Mouse (Mus musculus) layer of hippocampus, adult 9-10 months (tissue): ENCODE results near the gene Emp3.
"Not testable (repeated sequence)": the region's sequence is repeated elsewhere in the genome, so short reads cannot be mapped to it uniquely, and the experiment has no call there.

Source experiments
- DNase-seq: peaks from one replicate; pipeline ENCODE4 v3.0.0; 2022; ENCODE audit warnings: low spot score

Emp3 gene

DNA sequence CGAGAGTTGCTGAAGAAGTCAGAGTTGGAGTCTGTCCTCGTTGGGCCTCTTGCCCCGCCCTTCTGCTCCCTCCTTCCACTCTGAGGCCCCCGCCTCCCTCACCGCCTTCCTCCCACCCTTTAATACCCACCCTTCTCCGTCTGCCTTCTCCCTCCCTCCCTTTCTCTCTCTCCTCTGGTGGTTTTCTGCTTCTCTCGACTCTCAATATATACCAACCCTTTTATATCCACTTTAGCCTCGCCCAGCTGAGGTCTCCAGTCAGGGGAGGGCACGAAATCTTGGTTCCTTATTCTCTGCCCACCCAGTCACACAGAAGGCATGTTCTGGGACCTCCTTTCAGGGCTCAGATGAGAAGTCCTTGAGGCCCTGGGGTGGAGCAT lies at the start of gene Emp3:
Gene Emp3, minus strand, starts transcription at position 163 of the 380 bp plus-strand sequence.
- no peak for DNase-seq

DNA sequence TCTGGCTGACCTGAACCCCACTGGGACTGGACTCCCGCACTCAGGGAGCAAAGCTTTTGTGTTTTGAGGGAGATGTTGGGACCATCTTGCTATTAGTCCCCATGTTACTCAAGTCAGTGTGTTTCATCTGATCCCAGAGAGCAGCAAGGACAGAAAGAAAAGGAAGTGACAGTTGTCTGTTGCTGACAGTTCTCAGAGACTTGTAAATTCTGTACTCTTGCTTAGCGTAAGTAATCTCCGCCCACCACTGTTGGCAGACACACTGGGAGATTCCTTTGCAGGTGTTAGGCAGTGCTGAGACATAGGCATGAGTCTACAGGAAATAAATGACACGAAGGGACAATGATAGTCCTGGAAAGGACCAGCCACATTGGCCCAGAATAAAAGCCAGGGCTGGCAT lies 35.4 kb upstream of the Emp3 start:
- no peak for DNase-seq

GRCm38 (mm10) chr7:45949061-45949460 lies 27.9 kb upstream of the Emp3 start:
- DNase-seq = no peak

DNA sequence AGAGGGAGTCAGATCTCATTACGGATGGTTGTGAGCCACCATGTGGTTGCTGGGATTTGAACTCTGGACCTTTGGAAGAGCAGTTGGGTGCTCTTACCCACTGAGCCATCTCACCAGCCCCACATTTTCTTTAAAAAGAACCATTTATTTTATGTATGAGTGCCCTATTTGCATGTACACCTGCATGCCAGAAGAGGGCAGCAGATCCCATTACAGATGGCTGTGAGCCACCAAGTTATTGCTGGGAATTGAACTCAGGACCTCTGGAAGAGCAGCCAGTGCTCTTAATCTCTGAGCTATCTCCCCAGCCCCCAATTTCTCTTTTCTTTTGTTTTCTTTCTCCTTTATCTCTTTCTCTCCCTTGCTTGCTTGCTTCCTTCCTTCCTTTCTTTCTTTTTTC lies 22.1 kb upstream of the Emp3 start:
- not testable (repeated sequence) for DNase-seq

GRCm38 (mm10) chr7:45941986-45942385 lies 20.8 kb upstream of the Emp3 start:
- DNase-seq = no peak

DNA sequence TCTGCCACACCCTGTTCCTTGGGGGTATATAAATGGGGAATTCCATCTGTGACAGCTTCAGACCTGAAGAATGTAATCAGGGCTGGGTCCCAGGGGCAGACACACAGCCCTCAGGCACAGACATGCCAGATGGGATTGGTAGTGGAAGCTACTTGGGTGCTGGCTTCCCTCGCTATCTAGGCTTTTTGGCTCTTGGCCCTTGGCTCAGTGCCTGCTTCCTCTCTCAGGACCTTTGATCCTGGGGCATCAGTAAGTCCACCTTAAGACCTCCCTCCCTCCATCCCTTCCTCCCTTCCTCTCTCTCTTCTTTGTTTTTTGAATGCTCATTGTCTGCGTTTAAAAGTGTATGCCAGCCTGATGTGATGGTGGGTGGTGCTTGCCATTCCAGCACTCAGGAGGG lies 18.6 kb upstream of the Emp3 start:
- no peak for DNase-seq

DNA sequence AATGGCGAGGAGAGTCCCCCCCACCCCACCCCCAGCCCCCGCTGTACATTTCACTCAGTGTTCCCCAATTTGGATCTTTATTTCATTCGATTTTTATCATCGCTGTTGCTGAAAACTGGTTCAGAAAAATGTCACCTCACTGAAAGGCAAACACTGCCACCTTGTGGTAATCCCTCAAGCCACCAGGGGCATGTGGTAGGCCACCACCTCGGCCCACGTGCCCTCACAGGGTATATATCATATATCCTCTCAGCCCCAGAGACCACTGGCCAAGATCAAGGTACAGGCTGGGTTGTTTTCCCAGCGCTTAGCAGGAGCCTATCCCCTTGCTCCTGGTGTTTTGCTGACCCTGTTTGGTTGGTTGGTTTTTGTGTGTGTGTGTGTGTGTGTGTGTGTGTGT lies 13.9 kb upstream of the Emp3 start:
- DNase-seq = no peak

- not testable (repeated sequence) for DNase-seq
Observed at GRCm38 (mm10) chr7:45933766-45934165, 12.6 kb upstream of the Emp3 start.

GRCm38 (mm10) chr7:45929688-45930087 lies 8.5 kb upstream of the Emp3 start:
- DNase-seq = no peak

DNA sequence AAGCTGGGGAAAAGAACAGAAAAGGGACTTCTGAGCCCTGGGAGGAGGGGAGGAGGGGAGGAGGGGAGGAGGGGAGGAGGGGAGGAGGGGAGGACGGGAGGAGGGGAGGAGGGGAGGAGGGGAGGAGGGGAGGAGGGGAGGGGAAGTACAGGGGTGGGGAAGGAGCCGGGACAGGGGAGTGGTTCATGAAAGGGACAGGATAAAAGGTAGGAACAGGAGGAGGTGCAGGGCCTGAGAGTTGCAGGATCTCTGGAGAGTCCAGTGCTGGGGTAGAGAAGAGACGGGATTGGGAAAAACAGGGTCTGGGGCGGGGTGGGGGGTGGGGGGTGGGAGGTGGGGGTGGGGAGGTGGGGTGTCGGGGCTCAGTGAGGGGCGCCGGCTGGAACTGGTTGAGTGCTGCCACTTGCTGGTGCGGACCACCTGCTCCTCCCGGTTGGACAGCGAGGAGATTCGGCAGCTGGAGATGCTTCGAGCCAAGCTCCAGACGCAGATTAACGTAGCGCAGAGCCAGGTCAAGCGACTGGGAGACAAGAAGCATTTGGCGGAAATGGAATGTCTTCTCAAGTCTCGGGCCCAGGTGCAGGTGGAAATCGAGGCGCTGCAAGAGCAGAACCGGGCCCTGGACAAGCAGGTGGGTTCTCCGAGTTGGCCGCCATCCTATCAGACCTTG lies 7.6 kb upstream of the Emp3 start:
- DNase-seq = no peak

DNA sequence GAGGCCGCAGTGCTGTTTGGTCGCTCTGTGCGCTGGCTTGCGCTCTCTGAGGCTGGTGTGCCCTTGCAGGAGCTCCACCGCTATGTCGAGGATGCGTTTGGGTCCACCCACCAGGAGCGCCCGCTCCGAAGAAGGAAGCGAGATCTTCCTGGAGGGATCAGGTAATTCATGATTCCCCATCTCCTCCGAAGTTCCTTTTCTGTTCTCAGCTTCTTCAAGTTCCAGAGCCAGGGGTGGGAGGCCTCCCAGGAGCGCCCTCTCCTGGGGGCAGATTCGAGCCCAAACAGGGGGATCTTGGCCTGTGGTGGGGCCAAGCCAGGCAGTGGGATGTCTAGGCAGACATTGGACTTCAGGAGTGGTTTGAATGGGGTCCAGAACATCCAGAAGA lies 3.2 kb upstream of the Emp3 start:
- no peak for DNase-seq

DNA sequence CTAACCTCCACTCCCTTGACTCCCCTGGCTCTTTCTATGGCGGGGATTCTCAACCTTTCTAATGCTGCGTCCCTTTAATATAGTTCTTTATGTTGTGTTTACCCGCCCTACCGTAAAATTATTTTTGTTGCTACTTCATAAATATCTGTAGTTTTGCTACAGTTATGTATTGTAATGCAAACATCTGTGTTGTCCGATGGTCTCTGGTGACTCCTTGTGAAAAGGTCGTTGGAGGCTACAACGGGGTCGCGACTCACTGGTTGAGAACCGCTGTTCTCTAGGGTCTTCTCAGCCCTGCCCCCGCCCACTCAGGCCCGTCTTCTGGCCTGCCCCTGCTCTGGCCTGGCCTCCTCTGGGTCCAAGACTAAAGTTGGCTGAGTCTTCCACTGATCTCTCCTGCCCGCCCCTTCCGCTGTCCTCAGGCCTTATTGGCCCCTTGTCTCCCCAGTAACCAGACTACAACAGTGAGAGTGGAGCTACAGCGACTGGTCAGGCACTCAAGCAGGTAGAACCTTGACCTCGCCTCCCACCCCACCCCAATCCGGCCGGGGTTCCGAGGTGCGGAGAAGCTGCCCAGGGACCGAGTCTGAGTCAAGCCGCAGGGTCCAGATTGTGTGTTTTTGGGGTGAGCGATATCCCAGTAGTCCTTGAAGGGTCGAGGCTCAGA lies 2.7 kb upstream of the Emp3 start, which contains the start of gene Ccdc114:
Gene Ccdc114, plus strand, starts transcription at position 311 of the 667 bp plus-strand sequence.
- no peak for DNase-seq

DNA sequence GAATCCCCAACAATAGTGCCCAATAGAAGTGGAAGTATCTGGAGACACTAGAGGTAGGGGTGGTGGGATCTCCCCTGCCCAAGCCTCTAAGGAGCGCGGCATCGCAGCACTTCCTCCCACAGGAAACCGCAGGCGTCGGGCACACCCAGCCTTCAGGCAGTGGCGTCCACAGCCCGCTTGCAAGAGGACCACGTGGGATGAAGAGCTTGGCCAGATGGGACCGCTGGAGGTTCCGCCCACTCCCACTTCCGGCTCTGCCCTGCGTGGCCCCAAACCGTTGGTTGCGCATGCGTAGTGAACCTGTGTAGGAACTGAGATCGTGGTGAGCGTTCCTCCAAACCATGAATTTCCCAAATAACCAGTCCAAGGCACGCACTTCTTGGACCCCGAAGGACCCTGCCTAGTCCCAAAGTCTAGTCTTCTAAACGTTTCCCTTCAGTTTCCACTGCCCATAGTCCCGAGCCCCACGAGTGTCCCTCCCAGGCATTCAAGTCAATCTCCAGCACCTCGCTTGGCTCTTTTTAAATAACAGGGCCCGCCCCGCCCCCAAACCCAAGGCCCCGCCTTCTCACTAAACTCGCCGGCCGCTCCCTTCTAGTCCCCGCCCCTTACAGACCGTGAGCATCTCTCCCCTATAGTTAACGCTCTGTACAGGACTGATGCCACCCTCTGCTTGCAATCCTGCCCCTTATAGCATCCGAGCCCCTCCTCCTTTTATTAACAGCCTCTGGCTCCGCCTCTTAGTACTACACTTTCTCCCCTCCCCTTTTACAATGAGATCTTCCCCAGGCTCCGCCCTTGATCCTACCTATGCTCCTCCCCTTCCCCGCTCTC lies 1.9 kb upstream of the Emp3 start:
- peak; percentile 93 for DNase-seq

GRCm38 (mm10) chr7:45921950-45922600 lies 871 bp upstream of the Emp3 start:
- no peak for DNase-seq

DNA sequence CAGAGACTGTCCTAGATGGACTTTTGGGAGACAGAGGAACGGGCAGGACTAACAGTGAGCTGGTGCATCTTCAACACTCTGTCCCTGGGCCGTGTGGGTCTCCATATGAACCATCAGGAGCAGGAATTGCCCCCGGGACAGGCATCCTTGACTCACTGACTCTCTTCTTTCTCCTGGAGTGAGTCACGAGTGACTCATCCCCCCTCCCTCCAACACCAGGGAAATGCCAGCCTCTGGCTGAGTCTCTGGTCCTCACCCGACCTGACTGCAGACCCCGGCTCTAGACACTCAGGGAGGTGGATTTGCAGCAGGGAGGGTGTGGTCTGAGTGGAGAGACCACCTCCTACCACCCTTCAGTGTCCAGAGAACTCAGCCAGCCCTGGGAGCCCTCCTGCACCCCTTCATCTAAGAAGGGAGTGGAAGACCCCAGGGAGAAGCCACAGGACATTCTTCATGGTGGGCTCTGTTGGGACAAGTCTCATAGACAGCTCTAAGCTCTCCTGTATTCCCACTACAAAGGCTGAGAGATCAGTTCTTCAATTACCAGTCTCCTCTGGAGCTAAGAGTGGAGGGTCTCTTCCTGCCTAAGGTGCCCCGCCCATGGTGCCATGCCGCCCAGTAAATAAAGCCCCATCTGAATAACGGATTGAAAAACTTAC lies 492 bp downstream of the Emp3 start:
- no peak for DNase-seq

DNA sequence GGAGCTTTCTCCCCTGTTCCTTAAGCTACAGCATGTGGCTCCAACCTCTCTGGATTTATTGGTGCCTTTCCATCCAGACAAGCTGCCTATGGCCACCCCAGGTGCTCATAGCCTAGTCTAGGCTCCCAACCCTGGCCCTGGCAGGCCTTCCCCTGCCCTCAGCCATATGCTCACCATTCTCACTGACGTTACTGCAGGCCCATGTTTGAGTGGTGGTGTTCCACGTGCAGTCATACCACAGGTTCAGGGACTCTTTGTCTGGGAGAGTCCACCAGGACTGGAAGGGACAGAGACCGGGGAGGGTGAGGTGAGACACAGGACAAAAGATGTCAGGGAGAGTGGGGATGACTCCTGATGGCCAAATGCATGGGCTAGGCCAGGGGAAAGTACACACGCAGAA lies 1.4 kb downstream of the Emp3 start:
- DNase-seq = no peak

DNA sequence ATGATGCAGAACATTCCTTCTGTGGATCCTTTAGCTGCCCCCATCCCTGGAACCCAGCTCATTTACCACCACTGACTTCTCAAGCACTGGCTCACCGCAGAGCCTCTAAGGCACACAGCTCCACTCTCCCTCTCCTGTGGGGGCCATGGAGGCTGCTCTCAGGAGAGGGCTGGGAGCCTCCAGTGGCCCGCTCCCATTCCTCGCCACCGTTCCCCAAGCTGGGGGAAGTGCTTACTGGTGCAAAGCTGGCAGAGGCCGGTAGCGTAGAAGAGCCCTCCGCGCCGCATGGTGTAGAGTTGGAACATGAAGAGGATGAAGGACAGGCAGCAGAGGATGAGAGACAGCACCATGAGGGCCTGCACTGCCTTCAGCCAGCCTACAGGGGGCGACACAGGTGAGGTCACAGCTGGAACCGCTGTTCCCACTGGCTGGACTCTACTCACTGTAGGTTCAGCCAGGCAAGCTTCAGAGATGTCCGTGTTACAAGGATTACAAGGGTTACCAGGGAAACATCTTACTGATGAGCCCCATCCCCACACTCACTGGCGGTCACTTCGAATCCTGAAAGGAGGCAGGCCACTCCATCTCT lies 2.0 kb downstream of the Emp3 start:
- no peak for DNase-seq

DNA sequence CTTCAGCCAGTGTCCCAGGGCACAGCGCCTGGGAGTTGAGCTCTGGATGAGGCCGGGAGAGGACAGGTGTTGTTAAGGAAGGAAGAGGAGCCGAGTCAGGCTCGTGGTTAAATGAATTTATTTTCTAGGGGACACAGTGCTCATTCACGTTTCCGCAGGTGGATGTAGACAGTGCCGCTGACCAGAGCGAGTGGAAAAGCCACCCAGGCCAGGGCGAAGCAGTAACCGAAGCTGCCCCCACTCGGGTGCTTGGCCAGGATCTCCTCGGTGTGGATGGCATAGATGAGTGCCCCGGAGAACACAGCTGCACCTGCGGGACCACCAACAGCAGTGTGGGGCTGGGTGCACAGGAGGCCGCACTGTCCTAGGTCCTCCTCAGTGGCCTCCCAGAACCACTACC lies 3.3 kb downstream of the Emp3 start:
- DNase-seq = no peak

DNA sequence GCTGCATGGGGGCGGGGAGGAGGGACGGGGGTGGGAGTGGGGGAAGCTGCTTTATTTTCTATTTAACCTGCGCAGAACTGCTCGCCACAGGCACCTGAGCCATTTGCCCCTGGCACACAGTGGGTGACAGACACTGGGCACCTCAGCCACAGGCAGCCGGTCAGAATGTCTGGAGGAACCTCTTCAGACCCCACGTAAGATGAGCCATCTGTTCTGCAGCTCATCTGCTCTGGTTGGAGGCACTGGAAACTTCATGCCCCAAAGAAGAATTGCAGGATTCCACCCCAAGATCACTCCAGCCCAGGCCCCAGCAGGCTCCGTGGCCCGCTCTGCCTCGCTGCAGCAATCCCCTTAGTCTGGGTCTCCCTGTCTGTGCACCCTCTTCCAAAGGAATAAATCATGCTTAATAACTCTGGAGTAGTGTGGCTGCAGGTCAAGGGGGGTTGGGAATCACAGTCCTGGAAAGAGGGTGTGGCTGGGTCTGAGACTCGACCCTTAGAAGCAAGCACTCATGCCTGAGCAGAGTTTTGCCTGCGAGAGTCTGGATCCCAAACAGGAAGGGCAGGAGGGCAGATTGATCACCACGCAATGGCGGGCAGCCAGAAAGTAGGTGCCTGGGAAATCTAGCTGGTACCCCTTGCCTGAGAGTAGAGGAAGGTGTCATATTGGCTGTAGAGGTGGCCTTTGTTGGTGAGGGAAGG lies 4.0 kb downstream of the Emp3 start:
- DNase-seq = no peak

- peak; percentile 49 for DNase-seq
Observed at GRCm38 (mm10) chr7:45916056-45917003, 4.9 kb downstream of the Emp3 start.
